Mouse (Mus musculus) cortical plate, adult 2 months (tissue): ENCODE measurements around the gene Gm10392. TPM values are rescaled to one million over a fixed set of nuclear protein-coding genes. Genes with fewer than 3 reads are reported as not detected.

Experiments used
- H3K27ac ChIP-seq: fragments of 200-500 bp; 2 replicates; pipeline ENCODE4 v1.5.1; 2012; ENCODE audit warnings: low read length, control low read depth, inconsistent platforms; ENCODE audit not compliant: insufficient read depth
- H3K4me1 ChIP-seq: fragments of 200-500 bp; 2 replicates; pipeline ENCODE4 v1.6.1; 2011; ENCODE audit warnings: low read length; ENCODE audit not compliant: control insufficient read depth, insufficient read depth
- H3K4me3 ChIP-seq: fragments of 200-500 bp; 2 replicates; pipeline ENCODE4 v1.5.1; 2011; ENCODE audit warnings: mild to moderate bottlenecking, low read length, control low read depth; ENCODE audit not compliant: insufficient read depth
- CTCF ChIP-seq: fragments of 200-500 bp; IDR thresholded peaks from 2 replicates; pipeline ENCODE4 v1.5.1; 2011; ENCODE audit warnings: mild to moderate bottlenecking, control low read depth, low read length; ENCODE audit not compliant: insufficient read depth; ENCODE audit errors: extremely low read depth
- POLR2A ChIP-seq: fragments of 200-500 bp; IDR thresholded peaks from 2 replicates; pipeline ENCODE4 v1.6.1; 2011; ENCODE audit warnings: mild to moderate bottlenecking, low read length, control low read depth; ENCODE audit not compliant: insufficient read depth; ENCODE audit errors: extremely low read depth
- polyA plus RNA-seq: library from polyadenylated mRNA; depleted of rRNA; stranded (reverse); fragments of >200 nt; gene quantifications from 2 replicates; pipeline ENCODE4 v1.2.3, GENCODE M21; 2012

Gene Gm10392
- polyA plus RNA-seq, 1 experiment = not detected

- peaks cover 23% of the 10 kb centered on the region for H3K4me1 ChIP-seq
- no peak overlapping the region; the same call in 1 of the 2 replicates for H3K4me3 ChIP-seq
- TF ChIP-seq CTCF (0 out of 2 replicates have a peak, but pooled peaks have one; percentile 8), POLR2A (no peak)
- peak overlapping the region; percentile 67 for H3K27ac ChIP-seq
Measured at GRCm38 (mm10) chr11:77486798-77487197, 32.2 kb downstream of the Gm10392 start.

- Histone ChIP-seq H3K27ac (no peak overlapping the region), H3K4me1 (peaks cover 23% of the 10 kb centered on the region), H3K4me3 (no peak overlapping the region)
- TF ChIP-seq CTCF = no peak
- no peak for TF ChIP-seq POLR2A
Measured at GRCm38 (mm10) chr11:77485229-77485628, 33.8 kb downstream of the Gm10392 start.

GRCm38 (mm10) chr11:77483510-77484255, 35.3 kb downstream of the Gm10392 start:
- TF ChIP-seq CTCF = no peak
- TF ChIP-seq POLR2A = no peak
- H3K27ac ChIP-seq = 0 out of 2 replicates have a peak overlapping the region, but pooled peaks have one; percentile 8
- no peak overlapping the region for H3K4me3 ChIP-seq
- H3K4me1 ChIP-seq = peaks cover 23% of the 10 kb centered on the region

GRCm38 (mm10) chr11:77483043-77483442, 36.0 kb downstream of the Gm10392 start:
- H3K4me1 ChIP-seq = peaks cover 23% of the 10 kb centered on the region
- TF ChIP-seq POLR2A (no peak), CTCF (no peak)
- peak overlapping the region; percentile 8; the same call in 1 of the 2 replicates for H3K27ac ChIP-seq
- no peak overlapping the region for H3K4me3 ChIP-seq

GRCm38 (mm10) chr11:77476895-77477294, 42.1 kb downstream of the Gm10392 start:
- TF ChIP-seq CTCF (no peak), POLR2A (no peak)
- Histone ChIP-seq H3K27ac (no peak overlapping the region), H3K4me3 (no peak overlapping the region), H3K4me1 (peaks cover 2% of the 10 kb centered on the region; the same call in 1 of the 2 replicates)

- TF ChIP-seq CTCF = no peak
- no peak for TF ChIP-seq POLR2A
- Histone ChIP-seq H3K4me3 (no peak overlapping the region), H3K27ac (no peak overlapping the region), H3K4me1 (no peaks in the 10 kb centered on the region)
Measured at GRCm38 (mm10) chr11:77476216-77476615, 42.8 kb downstream of the Gm10392 start.

- no peak for TF ChIP-seq POLR2A
- TF ChIP-seq CTCF = no peak
- Histone ChIP-seq H3K4me1 (no peaks in the 10 kb centered on the region), H3K4me3 (no peak overlapping the region), H3K27ac (no peak overlapping the region)
Measured at GRCm38 (mm10) chr11:77472775-77473174, 46.2 kb downstream of the Gm10392 start.

- Histone ChIP-seq H3K4me1 (no peaks in the 10 kb centered on the region), H3K27ac (no peak overlapping the region), H3K4me3 (no peak overlapping the region)
- TF ChIP-seq POLR2A (no peak), CTCF (no peak)
Measured at GRCm38 (mm10) chr11:77471407-77471806, 47.6 kb downstream of the Gm10392 start.

- TF ChIP-seq POLR2A (no peak), CTCF (no peak)
- Histone ChIP-seq H3K27ac (no peak overlapping the region), H3K4me1 (no peaks in the 10 kb centered on the region), H3K4me3 (no peak overlapping the region)
Measured at GRCm38 (mm10) chr11:77468397-77468796, 50.6 kb downstream of the Gm10392 start.

GRCm38 (mm10) chr11:77467784-77468183, 51.2 kb downstream of the Gm10392 start:
- TF ChIP-seq POLR2A (no peak), CTCF (peak; percentile 72)
- no peak overlapping the region for H3K27ac ChIP-seq
- no peak overlapping the region for H3K4me3 ChIP-seq
- H3K4me1 ChIP-seq = no peaks in the 10 kb centered on the region
